Mouse (Mus musculus) ovary, adult 18-20 months (tissue): ENCODE data around the gene Tut4.

Source experiments
- DNase-seq: peaks from one replicate; pipeline ENCODE4 v3.0.0; 2022; ENCODE audit warnings: low spot score, mixed read lengths

Tut4 gene

DNA sequence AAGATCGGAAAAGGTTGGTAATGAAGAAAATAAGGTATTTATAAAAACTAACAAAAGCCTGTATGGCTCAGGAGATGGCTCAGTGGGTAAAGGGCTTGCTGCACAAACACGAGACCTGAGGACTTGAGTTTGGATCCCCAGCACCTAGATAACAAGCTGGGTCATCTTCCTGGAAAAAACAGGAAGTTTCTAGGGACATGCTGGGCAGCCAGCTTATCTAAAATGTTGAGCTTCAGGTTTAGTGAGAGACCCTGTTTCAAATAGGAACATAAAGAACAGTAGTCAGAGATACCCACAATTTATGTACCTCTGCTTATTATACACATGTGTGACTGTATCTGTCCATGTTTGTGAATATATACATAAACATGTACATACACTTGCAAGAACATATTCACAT, 43.8 kb downstream of the Tut4 start:
- DNase-seq, result no peak

DNA sequence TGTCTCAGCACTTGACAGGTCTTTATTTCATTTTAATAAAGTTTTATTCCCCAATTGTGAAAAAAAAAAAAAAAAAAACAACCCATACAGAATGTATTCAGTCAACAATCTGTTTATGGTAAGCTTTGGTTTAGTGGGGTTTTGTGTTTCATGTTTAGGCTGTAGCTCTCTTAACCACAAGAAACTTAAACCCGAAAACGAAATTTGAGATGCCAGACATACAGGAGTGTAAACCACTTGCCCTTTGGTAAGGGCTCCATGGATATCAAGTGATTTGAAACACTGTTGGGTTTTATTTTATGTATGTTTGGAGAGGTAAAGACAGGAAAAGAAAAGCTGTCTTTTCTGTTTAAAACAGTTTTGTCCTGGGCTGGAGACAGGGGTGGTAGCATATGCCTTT, 80.5 kb downstream of the Tut4 start:
- no peak for DNase-seq

DNA sequence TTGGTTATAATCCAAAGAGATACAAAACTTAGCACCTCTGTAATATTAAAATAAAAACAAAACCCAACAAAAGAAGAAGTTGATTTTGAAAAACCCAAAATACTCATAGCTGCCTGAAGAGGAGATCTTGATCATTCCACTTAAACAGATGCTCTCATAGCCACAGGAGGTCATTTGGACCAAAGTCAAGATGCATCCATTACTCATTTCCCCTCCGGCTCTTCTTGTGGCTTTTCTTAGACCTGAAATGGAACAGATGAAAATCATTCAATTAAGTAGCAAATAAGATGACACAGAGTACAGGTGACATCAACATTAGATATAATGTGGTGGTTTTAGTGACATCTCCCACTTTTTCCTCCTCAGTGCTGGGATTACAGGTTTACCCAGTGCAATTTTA, 105.8 kb downstream of the Tut4 start:
- no peak for DNase-seq

DNA sequence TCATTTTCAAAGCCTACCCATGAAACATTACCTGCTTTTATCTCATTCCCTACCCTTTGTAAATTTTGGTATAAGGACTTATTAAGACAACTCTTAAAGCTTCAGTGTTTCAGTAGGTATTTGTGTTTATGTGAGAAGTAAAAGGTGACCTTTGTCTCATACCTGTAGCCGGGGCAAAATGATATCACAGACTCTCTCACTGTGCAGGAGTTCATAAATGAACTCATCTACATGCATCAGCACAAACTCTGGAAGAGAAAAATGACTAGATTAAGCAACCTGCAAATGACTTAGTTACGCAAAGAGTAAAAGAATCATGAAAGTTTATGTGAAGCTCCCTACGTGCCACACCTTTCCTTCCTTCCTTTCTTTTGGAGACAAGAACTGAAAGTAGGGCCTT, 113.4 kb downstream of the Tut4 start:
- DNase-seq, result no peak

GRCm38 (mm10) chr4:108578840-108579742, 119.9 kb downstream of the Tut4 start, which contains the start of the genes Prpf38a and Orc1:
Gene Prpf38a (minus strand): TSS chr4:108579336.
Gene Orc1 (plus strand): TSS chr4:108579423.
- peak; percentile 92 for DNase-seq

- DNase-seq, result no peak
Measured at GRCm38 (mm10) chr4:108579743-108580411, 120.7 kb downstream of the Tut4 start.

- DNase-seq, result no peak
Measured at GRCm38 (mm10) chr4:108593376-108593775, 134.2 kb downstream of the Tut4 start.

DNA sequence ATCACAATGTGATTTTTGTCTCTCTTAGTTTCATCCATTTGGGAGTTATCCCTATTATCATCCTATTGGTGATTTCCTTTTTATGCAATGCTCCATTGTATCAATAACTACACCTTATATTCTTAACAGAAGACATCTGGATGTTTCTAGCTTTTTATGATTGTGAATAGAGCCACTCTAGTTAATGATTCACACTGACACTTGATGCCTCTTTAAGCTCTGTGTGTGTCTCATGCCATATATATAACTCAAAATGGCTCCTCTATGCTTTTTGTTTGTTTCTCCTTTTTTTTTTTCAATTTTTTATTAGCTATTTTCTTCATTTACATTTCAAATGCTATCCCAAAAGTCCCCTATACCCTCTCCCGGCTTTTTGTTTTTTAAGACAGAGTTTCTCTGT, 136.6 kb downstream of the Tut4 start:
- DNase-seq, result no peak

DNA sequence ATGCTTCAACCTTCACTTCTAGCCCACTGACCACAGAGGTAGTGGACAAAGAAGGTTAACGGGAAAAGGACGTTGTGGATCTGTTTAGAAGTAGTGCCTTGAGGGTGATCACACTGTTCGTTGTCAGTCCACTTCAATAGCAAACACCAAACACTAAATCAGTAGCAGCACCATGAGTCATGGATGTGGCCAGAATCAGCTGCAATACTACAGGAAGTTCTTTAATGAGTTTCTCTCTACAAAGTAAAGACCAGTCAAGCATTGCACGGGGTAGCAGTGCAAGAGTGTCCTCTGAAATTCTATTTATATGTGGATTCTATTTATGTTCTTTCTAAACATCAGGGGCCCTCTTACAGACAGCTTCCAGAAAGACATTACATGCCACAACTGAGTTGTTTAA, 139.1 kb downstream of the Tut4 start:
- no peak for DNase-seq

- DNase-seq, result no peak
Measured at GRCm38 (mm10) chr4:108601870-108602269, 142.6 kb downstream of the Tut4 start.

- no peak for DNase-seq
Measured at GRCm38 (mm10) chr4:108608651-108609050, 149.4 kb downstream of the Tut4 start.
